Mouse (Mus musculus): Measurements from ENCODE around the gene 9130204L05Rik.

9130204L05Rik gene

DNA sequence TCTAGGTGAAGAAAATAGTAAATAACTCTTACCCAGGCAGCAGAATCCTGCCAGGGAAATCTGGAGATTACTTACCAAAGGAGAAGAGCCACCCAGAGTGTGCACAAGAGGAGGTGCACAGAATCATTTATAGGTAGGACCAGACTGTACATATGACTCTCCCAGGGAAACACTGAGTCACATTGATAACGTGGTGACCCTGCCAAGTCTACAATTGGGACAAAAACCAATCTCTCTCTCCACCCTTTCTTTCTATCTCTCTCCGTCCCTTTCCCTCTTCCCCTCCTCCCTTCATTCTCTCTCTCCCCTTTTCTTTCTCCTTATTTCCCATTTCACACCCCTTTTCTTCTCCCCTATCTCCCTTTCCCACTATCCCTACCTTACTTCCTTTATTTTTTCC, at the start of gene 9130204L05Rik:
TSS of gene 9130204L05Rik (minus strand) at position 101 of the 400 bp plus-strand sequence.
- no peak for DNase-seq (ENCODE audit: low read depth, low spot score)

DNA sequence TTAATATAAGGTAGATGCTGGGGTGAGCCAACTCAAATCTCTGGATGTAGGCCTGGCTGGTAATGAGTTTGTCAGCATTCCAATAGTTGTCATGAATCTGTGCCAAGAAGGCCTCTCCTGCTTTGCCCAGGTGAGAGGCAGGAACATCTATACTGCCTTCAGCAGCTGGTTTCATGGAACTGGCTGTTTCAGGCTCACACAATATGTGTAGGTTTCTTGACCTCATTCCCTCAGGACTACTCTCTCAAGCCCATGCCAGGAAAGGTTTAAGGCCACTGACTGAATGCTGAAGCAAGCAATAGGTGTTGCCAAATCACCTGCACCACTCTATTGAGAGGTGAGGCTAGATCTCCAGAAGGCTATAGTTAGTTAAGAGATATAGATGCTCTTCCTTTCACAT, 18.1 kb upstream of the 9130204L05Rik start:
- DNase-seq (ENCODE audit: low read depth, low spot score), result no peak

DNA sequence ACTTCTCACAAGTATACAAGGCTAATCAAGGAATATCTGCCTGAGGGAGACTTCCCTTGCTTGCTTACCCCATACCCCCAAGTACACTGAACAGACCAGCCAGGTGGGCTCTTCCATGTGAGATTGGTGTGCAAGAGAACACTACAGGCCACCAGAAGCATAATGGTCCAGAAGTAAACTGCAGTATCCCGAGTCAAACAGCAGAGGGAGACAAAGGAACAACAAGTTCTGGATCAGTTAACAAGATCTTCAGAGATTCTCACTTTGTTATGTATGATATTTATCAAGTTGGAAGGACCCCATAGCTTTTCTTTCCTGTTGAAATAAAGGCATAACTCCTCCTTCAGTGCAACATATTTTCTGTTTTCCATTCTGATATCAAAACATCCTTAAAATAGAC, 31.4 kb downstream of the 9130204L05Rik start:
- peak; percentile 1 for DNase-seq (ENCODE audit: low read depth, low spot score)

- DNase-seq (ENCODE audit: low read depth, low spot score), result peak; percentile 2
These were observed 37.9 kb downstream of the 9130204L05Rik start for GRCm38 (mm10) chr3:91052654-91053053.

Measured in brain, adult 2 months (tissue).